Mouse (Mus musculus): Measurements from ENCODE around the gene Aagab.

DNA sequence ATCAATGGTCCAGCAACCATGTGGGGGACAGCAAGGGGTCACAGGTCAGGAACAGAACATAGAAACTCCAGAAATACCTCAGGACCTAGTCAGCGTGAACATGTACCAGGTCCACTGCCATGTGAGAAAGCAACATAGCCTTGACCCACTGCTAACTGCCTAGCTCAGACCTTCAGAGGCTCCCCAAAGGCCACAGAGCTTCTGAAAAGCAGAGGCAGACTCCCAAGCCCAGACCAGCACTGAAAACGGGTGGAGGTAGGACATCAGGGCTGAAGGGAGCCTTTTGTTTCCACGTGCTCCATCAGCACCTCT is 71.0 kb downstream of the Aagab start:
- TF ChIP-seq CTCF (IDR thresholded peaks at IDR 0.05; ENCODE audit: low read depth, low read length), result no peak
- TF ChIP-seq POLR2A (IDR thresholded peaks at IDR 0.05; ENCODE audit: insufficient read depth, low read length), result no peak
